Mouse (Mus musculus): ENCODE measurements around the gene Ulk1. TPM values are rescaled to one million over a fixed set of nuclear protein-coding genes. Genes with fewer than 3 reads are reported as not detected.

Gene Ulk1
- polyA plus RNA-seq (2014; fragmentation: Illumina TruSeq; extraction: RNeasy Lipid Tissue Mini Kit (QIAGEN cat#74804); ENCODE audit: low read depth, low replicate concordance), result 6.6 TPM

DNA sequence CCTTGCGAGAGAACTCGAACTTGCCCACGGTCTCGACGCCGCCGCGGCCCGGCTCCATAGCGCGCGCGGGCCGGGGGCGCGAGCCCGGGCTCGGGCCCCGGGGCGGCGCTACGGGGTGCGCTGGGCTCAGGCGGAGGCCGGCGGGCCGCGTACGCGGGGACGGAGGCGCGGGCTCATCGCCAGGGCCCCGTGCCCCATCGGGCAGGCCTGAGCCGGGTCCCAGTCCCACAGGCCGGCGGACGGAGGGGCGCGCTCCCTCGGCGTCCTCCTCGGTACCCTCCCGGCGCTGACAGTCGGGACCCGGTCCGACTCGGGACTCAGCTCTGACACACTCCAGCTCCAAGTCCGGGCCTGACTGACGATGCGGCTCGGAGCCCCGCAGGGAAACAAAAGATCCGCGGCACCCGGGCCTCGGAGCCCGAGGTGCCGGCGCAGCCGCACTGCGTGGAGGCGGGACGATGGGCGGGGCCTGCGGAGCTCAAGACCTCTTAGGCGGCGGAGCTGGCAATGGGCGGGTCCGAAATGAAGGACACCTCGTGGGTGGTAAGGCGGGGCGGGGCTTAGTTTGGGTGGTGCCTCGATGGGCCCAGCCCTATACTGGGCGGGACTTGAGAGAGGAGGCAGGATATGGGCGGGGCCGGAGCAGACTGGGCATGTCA, at the start of gene Ulk1:
Ulk1 (minus strand) TSS at position 431 of the 659 bp plus-strand sequence.

DNA sequence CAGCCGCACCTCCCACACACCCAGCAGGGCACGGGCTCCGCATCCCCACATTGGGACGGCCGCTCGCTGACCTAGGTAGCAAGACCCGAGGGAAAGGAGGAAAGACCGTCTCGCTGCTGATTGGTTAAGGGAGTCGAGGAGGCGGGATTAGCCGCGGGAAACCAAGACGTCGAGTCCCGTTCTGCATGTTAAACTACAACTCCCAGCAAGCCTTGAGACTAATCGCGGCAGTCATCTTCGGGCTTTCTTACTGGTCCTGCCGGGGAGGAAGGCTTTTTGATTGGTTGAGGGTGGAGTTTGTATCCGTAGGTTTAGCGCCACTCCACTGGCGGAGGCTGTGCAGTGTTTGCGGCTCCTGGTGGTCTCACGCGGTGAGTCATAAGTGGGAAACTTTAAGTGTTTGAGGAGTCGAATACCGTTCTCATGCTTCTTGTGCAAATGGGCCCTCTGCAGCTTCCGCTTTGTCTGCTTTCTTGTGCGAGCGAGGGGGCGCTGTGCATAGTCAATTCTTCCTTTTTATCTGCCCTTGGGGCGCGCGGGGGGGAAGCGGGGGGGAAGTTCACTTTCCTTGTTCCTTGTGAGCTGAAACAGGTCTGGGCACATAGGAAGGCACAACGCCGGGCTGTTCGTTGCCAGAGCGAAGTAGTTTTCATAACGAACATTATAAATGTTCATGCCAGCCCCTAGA, 29.9 kb upstream of the Ulk1 start, which contains the start of the genes Hscb and Chek2:
Hscb (minus strand) TSS at position 100 of the 688 bp plus-strand sequence.
Chek2 (plus strand) TSS at position 302 of the 688 bp plus-strand sequence.

DNA sequence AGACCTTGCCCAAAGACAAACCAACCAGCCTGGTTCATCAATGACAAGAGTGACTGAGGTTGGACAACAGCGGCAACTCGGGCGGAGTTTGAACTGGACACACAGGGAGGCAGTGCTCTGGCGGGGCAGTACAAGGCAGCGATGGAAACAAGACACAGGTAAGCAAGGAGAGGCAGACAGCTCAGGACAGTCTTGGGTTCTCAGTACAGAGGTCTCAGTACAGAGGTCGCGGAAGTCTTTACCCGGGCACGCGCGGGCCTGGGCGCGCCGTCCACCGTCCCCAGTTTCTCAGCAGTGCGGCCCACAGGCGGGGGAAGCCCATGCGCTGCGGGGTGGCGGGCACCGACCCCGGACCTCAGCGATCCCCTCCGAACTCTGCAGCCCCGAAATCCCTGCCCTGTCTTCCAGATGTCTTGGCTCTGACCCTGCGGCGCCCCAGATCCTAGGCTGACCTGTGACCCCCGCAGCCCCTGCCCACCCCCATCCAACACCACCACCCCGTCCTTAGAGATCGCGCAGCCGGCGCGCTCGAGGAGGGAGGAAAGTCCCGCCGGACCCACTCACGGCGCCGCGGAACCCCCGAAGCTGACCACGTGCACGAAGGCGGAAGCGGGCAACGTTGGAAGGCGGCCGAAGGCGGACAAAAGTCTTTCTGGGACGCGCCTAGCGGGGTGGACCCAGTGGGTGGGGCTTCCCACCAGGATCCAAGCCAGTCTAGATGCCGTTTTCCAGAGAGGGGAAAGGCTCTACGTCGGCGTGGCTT, 29.7 kb downstream of the Ulk1 start, which contains the start of gene Pus1:
Pus1 (minus strand) TSS at position 662 of the 763 bp plus-strand sequence.

DNA sequence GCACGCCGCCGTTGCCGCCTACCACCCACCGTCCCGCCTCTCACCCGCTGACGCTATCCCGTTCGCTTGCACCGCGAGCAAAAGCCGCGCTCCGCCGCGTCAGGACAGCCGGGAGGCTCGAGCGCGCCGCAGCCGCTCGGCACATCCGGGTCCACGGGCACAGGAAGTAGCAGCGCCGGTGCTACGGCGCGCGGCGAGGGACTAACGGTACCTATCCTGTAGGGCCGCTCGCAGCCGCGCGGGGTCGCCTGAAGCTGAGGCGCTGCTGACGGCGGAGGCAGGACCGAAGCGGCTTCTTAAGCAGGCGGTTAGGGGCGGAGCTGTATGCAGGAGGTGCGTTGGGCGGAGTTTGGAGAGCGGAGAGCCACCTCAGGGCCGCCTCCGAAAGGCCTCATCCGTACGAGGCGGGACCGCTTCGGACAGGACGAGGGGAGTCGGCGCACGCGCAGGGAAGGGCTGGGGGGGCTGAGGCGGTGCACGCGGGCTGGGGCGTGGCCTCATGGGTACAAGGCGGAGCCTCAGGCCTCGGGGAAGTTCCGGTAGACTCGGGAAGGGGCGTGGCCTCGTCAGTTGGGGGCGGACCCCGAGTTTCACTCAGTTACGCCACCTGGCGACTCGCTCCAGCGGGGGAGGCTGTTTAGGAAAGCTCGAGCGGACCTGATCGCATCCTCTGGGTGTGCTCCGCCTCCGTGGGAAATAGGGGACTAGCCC, 39.3 kb downstream of the Ulk1 start, which contains the start of gene Ep400:
Ep400 (minus strand) TSS at position 270 of the 711 bp plus-strand sequence.

Other genes starting within 250 kb of the Ulk1 start
- gene Noc4l, start 156.7 kb downstream of the Ulk1 start, polyA plus RNA-seq (2014; fragmentation: Illumina TruSeq; extraction: RNeasy Lipid Tissue Mini Kit (QIAGEN cat#74804); ENCODE audit: low read depth, low replicate concordance), result 2.0 TPM
- 5.2 TPM for gene Ddx51, start 156.6 kb downstream of the Ulk1 start, polyA plus RNA-seq (2014; fragmentation: Illumina TruSeq; extraction: RNeasy Lipid Tissue Mini Kit (QIAGEN cat#74804); ENCODE audit: low read depth, low replicate concordance)
- gene Ep400, start 39.4 kb downstream of the Ulk1 start, polyA plus RNA-seq (2014; fragmentation: Illumina TruSeq; extraction: RNeasy Lipid Tissue Mini Kit (QIAGEN cat#74804); ENCODE audit: low read depth, low replicate concordance), result 19.9 TPM
- gene Pus1, start 29.4 kb downstream of the Ulk1 start, polyA plus RNA-seq (2014; fragmentation: Illumina TruSeq; extraction: RNeasy Lipid Tissue Mini Kit (QIAGEN cat#74804); ENCODE audit: low read depth, low replicate concordance), result 0.47 TPM
- 55.9 TPM for gene Hscb, start 29.7 kb upstream of the Ulk1 start, polyA plus RNA-seq (2014; fragmentation: Illumina TruSeq; extraction: RNeasy Lipid Tissue Mini Kit (QIAGEN cat#74804); ENCODE audit: low read depth, low replicate concordance)
- 18.7 TPM for gene Chek2, start 29.9 kb upstream of the Ulk1 start, polyA plus RNA-seq (2014; fragmentation: Illumina TruSeq; extraction: RNeasy Lipid Tissue Mini Kit (QIAGEN cat#74804); ENCODE audit: low read depth, low replicate concordance)
- gene Ttc28, start 69.7 kb upstream of the Ulk1 start, polyA plus RNA-seq (2014; fragmentation: Illumina TruSeq; extraction: RNeasy Lipid Tissue Mini Kit (QIAGEN cat#74804); ENCODE audit: low read depth, low replicate concordance), result 1.5 TPM